Mouse (Mus musculus): ENCODE measurements around the gene Ston1. TPM values are rescaled to one million over a fixed set of nuclear protein-coding genes. Genes with fewer than 3 reads are reported as not detected.

Gene Ston1
- polyA plus RNA-seq, 1 experiment = 4.6 TPM

GRCm38 (mm10) chr17:88556688-88557087 lies 40.8 kb upstream of the Ston1 start:
- Histone ChIP-seq H3K4me1 (ENCODE audit: control insufficient read depth, insufficient read depth, low read length) (no peaks in the 10 kb centered on the region), H3K4me3 (ENCODE audit: insufficient read depth, low read length) (no peak overlapping the region), H3K27ac (ENCODE audit: insufficient read depth, low read length) (no peak overlapping the region)
- TF ChIP-seq CTCF (IDR thresholded peaks at IDR 0.05; ENCODE audit: extremely low read depth, insufficient read depth, low read length) = no peak
- TF ChIP-seq POLR2A (IDR thresholded peaks at IDR 0.05; ENCODE audit: extremely low read depth, insufficient read depth, low read length) = no peak

GRCm38 (mm10) chr17:88558168-88558842 lies 39.2 kb upstream of the Ston1 start:
- Histone ChIP-seq H3K4me3 (ENCODE audit: insufficient read depth, low read length) (no peak overlapping the region), H3K27ac (ENCODE audit: insufficient read depth, low read length) (no peak overlapping the region), H3K4me1 (ENCODE audit: control insufficient read depth, insufficient read depth, low read length) (no peaks in the 10 kb centered on the region)
- TF ChIP-seq CTCF (IDR thresholded peaks at IDR 0.05; ENCODE audit: extremely low read depth, insufficient read depth, low read length) = peak; percentile 67
- TF ChIP-seq POLR2A (IDR thresholded peaks at IDR 0.05; ENCODE audit: extremely low read depth, insufficient read depth, low read length) = no peak

- Histone ChIP-seq H3K27ac (ENCODE audit: insufficient read depth, low read length) (no peak overlapping the region), H3K4me1 (ENCODE audit: control insufficient read depth, insufficient read depth, low read length) (peaks cover 2% of the 10 kb centered on the region; the same call in 1 of the 2 replicates), H3K4me3 (ENCODE audit: insufficient read depth, low read length) (no peak overlapping the region)
- TF ChIP-seq CTCF (IDR thresholded peaks at IDR 0.05; ENCODE audit: extremely low read depth, insufficient read depth, low read length) = no peak
- no peak for TF ChIP-seq POLR2A (IDR thresholded peaks at IDR 0.05; ENCODE audit: extremely low read depth, insufficient read depth, low read length)
These were observed 33.9 kb upstream of the Ston1 start for GRCm38 (mm10) chr17:88563611-88564010.

- TF ChIP-seq CTCF (IDR thresholded peaks at IDR 0.05; ENCODE audit: extremely low read depth, insufficient read depth, low read length) (no peak), POLR2A (IDR thresholded peaks at IDR 0.05; ENCODE audit: extremely low read depth, insufficient read depth, low read length) (no peak)
- no peak overlapping the region for H3K27ac ChIP-seq (ENCODE audit: insufficient read depth, low read length)
- no peak overlapping the region for H3K4me3 ChIP-seq (ENCODE audit: insufficient read depth, low read length)
- H3K4me1 ChIP-seq (ENCODE audit: control insufficient read depth, insufficient read depth, low read length) = peaks cover 2% of the 10 kb centered on the region; the same call in 1 of the 2 replicates
These were observed 27.5 kb upstream of the Ston1 start for GRCm38 (mm10) chr17:88569807-88570540.

GRCm38 (mm10) chr17:88570784-88571183 lies 26.7 kb upstream of the Ston1 start:
- Histone ChIP-seq H3K27ac (ENCODE audit: insufficient read depth, low read length) (no peak overlapping the region), H3K4me3 (ENCODE audit: insufficient read depth, low read length) (no peak overlapping the region), H3K4me1 (ENCODE audit: control insufficient read depth, insufficient read depth, low read length) (no peaks in the 10 kb centered on the region; the same call in 1 of the 2 replicates)
- TF ChIP-seq POLR2A (IDR thresholded peaks at IDR 0.05; ENCODE audit: extremely low read depth, insufficient read depth, low read length) = no peak
- TF ChIP-seq CTCF (IDR thresholded peaks at IDR 0.05; ENCODE audit: extremely low read depth, insufficient read depth, low read length) = no peak

- TF ChIP-seq POLR2A (IDR thresholded peaks at IDR 0.05; ENCODE audit: extremely low read depth, insufficient read depth, low read length) = no peak
- TF ChIP-seq CTCF (IDR thresholded peaks at IDR 0.05; ENCODE audit: extremely low read depth, insufficient read depth, low read length) = no peak
- no peak overlapping the region for H3K27ac ChIP-seq (ENCODE audit: insufficient read depth, low read length)
- H3K4me1 ChIP-seq (ENCODE audit: control insufficient read depth, insufficient read depth, low read length) = no peaks in the 10 kb centered on the region
- H3K4me3 ChIP-seq (ENCODE audit: insufficient read depth, low read length) = no peak overlapping the region
These were observed 22.7 kb upstream of the Ston1 start for GRCm38 (mm10) chr17:88574811-88575210.

GRCm38 (mm10) chr17:88578522-88579242 lies 18.8 kb upstream of the Ston1 start:
- Histone ChIP-seq H3K4me3 (ENCODE audit: insufficient read depth, low read length) (no peak overlapping the region), H3K4me1 (ENCODE audit: control insufficient read depth, insufficient read depth, low read length) (0 out of 2 replicates have a peak, but pooled peaks cover 2% of the 10 kb centered on the region), H3K27ac (ENCODE audit: insufficient read depth, low read length) (no peak overlapping the region)
- TF ChIP-seq POLR2A (IDR thresholded peaks at IDR 0.05; ENCODE audit: extremely low read depth, insufficient read depth, low read length) = no peak
- TF ChIP-seq CTCF (IDR thresholded peaks at IDR 0.05; ENCODE audit: extremely low read depth, insufficient read depth, low read length) = no peak

GRCm38 (mm10) chr17:88580556-88580955 lies 16.9 kb upstream of the Ston1 start:
- Histone ChIP-seq H3K27ac (ENCODE audit: insufficient read depth, low read length) (peak overlapping the region; percentile 25; the same call in 1 of the 2 replicates), H3K4me3 (ENCODE audit: insufficient read depth, low read length) (no peak overlapping the region), H3K4me1 (ENCODE audit: control insufficient read depth, insufficient read depth, low read length) (0 out of 2 replicates have a peak, but pooled peaks cover 2% of the 10 kb centered on the region)
- TF ChIP-seq POLR2A (IDR thresholded peaks at IDR 0.05; ENCODE audit: extremely low read depth, insufficient read depth, low read length) = no peak
- no peak for TF ChIP-seq CTCF (IDR thresholded peaks at IDR 0.05; ENCODE audit: extremely low read depth, insufficient read depth, low read length)

- H3K27ac ChIP-seq (ENCODE audit: insufficient read depth, low read length) = peak overlapping the region; percentile 23; the same call in 1 of the 2 replicates
- H3K4me3 ChIP-seq (ENCODE audit: insufficient read depth, low read length) = no peak overlapping the region
- H3K4me1 ChIP-seq (ENCODE audit: control insufficient read depth, insufficient read depth, low read length) = 0 out of 2 replicates have a peak, but pooled peaks cover 2% of the 10 kb centered on the region
- TF ChIP-seq CTCF (IDR thresholded peaks at IDR 0.05; ENCODE audit: extremely low read depth, insufficient read depth, low read length) (no peak), POLR2A (IDR thresholded peaks at IDR 0.05; ENCODE audit: extremely low read depth, insufficient read depth, low read length) (no peak)
These were observed 15.9 kb upstream of the Ston1 start for GRCm38 (mm10) chr17:88581511-88582021.
